Mouse (Mus musculus) adrenal gland, postnatal 14 days (tissue): ENCODE measurements around the gene Xpr1. TPM values are rescaled to one million over a fixed set of nuclear protein-coding genes. Genes with fewer than 3 reads are reported as not detected.

Experiments
- DNase-seq: peaks from one replicate; pipeline ENCODE4 v3.0.0; 2021; ENCODE audit warnings: mixed read lengths
- total RNA-seq: library from RNA; stranded (reverse); gene quantifications from 2 replicates; pipeline ENCODE4 v1.2.3, GENCODE M21; 2021

The Xpr1 gene
- total RNA-seq, 1 experiment from 2014 or later, result 40.9 TPM

DNA sequence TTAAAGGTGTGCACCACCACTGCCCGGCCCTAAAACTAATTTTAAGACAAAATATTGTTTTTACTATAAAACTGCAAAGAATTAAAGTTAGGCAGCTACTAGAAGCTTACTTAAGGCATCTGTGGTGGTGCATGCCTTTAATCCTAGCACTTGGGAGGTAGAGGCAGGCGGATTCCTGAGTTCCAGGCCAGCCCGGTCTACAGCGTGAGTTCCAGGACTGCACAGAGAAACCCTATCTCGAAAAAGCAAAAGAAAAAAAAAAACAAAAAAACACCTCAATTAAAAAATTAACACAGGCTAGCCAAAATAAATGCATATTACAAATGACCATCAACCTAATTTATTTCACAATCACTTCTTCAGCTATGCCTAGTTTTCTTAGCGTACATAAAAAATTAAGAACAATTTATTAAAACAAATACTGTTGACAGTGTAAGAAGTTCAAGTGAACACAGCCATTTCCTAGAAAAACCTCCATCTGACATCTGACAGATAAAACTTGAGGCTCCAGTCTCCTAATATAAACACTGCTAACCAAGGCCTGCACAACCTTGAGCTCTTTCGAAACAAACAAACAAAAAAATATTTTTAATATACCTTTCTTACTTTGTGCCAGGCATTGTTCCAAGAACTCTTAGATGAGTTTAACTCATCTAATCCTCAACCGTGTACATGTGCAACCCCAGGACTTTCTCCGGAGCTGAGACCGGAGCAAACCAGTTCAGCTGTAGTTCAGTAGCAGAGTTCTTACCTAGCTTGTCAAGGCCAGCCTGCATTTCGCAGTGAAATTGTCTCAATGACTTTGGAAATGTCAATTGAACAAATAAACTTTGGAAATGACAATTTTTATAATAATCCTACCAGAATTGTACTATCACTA, 9.3 kb downstream of the Xpr1 start:
- peak; percentile 16 for DNase-seq

DNA sequence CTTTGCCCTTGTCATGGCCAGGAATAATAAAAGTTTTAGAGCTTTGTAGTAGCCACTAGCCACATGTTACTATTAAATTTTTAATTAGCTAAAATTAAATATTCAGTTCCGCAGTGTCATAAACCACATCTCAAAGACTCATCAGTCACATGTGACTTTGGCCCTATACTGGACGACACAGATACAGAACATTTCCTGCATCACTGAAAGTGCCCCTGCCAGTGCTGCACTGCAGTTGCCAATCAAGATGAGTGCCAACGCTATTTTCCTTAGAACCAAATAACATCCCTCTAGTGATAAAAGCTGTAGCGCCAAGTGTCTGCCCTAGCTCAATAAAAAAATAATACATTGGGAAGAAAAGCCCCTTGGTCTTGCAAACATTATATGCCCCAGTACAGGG, 17.2 kb downstream of the Xpr1 start:
- DNase-seq, result no peak

DNA sequence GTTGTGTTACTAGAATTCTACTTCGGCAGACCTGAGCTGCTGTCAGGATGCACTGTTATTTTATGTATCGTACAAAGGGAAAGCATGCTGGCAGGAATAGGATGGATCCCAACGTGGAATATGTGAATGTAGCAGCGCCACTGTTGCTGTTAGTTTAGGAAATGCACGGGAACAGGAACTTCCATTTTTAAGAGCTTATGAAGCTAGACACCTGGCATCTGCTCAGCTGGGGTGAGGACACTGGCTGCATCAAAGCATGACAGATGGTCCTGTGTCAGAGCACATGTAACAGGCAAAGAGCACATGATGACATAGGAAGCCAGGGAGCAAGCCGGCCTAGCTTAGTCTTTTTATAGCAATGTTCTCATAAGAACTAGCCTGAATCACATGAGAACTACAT, 22.4 kb downstream of the Xpr1 start:
- no peak for DNase-seq

DNA sequence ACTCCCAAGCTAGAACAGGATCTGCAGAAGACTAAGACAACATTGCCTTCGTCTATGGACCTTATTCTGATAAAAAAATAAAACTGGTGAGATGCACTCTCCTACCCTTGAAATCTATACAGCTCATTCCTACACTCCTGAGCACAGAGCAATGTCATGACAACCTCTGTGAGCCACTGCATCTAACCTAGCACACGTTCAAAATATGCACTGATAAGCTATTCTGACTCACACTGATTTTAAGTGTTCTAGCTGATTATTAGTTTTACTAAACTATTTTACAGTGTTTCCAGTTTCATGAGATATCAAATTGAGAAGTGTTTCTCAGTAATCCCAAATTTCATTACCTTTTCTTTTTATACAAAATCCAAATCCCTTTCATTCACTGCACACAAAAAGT, 23.2 kb downstream of the Xpr1 start:
- DNase-seq, result no peak

DNA sequence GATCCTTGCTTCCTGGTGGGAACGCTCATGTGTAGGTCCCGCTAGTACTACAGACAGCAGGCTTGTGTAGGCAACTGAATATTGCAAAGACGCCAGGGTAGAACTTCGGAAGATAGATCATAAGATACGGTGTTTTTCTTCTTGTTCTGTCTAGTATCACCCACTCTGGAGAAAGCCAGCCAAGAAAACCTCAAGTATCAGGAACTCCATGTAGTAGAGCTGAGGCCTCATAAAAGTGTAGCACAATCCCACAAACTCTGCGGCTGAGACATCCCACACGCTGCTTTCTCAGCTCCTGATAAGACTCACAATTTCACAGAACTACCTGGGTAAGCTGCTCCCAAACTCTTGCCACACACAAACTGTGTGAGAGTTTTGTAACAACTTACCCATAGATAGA, 24.4 kb downstream of the Xpr1 start:
- DNase-seq, result no peak

DNA sequence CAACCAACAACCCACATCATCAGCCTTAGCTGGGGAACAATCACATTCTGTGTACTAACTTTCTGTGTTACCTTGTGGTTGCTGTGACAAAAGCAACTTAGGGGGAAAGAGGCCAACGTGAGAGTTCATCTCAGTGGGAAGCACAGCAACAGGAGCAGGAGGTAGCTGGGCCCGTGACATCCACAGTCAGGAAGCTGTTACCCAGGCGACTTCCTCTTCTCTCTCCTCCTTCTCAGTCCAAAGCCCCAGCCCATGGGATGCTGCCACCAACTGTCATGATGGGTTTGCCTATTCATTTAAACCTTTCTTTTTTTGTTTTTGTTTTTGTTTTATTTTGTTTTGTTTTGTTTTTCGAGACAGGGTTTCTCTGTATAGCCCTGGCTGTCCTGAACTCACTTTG, 25.7 kb downstream of the Xpr1 start:
- DNase-seq, result no peak

DNA sequence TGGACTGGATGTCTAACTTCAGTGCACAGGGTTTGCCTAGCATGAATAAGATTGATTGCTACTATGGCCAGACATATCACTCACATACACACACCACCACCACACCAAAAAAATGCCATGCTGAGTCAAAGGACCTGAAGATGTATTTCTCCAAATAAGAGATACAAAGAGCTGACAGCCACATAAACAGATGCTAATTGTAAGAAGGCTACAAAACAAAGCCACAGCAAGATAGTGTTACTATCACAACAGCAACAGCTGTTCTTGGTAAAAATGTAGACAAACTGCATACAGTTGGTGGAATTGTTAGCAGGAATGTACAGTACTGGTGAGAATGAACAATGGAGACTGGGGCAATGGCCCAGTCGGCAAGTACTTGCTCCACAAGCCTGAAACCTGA, 28.8 kb downstream of the Xpr1 start:
- no peak for DNase-seq

DNA sequence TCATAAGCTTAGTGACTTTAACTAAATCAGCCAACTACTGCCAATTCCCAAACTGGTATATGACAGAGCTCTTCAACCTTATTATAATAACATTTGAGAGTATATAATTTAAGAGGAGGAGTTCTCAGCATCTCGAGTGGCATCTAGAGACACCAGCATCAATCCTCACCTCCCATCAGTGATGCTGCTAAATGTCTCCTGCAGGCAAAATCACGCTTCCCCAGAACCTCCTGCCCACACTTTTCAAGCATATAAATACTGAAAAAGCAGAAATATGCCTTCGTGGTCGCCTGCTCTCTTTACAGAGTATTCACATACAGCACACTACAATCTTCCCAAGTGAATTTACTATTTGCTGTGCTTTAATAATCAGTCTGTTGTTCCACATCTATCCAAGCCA, 30.7 kb downstream of the Xpr1 start:
- no peak for DNase-seq

DNA sequence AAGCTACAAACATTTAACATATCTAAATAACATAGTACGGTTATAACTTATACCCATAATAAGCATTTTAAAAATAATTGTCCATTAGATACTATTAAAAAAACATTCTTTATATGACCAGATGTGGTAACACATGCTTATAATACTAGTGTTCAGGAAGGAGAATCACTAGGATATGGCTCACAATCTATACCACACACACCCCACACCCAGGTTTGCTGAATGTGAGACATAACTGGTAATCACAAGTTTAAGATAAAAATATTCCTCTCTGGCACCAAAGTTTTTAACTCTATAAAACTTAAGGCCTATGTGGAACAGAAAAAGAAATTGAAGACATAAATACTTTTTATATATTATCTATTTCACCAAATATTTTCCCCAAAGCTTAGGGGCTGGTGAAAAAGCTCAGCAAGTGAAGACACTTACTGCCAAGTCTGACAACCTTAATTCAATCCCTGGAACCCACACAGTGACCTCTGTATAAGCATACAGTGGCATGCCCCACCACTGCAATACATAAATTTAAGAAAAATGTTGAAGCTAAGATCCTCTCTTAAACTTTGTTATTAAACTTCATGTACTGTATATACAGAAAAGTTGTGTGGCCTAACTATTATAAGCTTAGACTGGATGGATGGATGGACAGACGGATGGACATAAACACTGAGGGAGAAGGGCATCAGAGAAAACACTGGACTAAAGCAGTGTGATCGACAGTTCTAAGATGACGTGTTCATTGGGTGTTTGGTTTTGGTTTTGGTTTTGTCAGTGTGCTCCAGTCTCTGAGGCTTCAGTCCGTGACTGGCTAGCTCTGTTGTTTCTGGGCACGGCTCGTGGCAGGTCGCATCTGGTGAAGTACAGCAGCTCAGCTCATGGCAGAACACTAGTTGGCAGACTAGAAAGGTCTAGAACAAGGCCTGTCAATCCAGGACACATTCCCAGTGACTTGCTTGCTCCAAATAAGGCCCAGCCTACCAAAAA, 33.6 kb downstream of the Xpr1 start:
- no peak for DNase-seq

DNA sequence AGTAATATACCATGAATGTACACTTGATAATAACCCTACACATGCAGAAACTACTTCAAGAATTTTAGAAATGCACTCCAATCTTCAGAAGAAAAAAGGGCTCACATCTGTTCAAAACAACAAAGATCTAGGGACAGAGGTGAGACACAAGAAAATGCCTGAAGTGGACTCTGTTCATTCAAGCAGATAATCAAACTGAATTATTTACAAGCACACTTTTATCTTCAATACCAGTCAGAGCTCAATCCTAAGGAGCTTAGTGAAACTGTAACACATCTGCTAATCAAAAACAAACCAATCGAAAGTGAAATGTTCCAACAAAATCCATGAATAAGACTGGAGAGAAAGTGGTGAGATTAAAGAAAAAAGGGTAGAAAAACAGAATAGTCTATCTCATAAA, 35.3 kb downstream of the Xpr1 start:
- no peak for DNase-seq

DNA sequence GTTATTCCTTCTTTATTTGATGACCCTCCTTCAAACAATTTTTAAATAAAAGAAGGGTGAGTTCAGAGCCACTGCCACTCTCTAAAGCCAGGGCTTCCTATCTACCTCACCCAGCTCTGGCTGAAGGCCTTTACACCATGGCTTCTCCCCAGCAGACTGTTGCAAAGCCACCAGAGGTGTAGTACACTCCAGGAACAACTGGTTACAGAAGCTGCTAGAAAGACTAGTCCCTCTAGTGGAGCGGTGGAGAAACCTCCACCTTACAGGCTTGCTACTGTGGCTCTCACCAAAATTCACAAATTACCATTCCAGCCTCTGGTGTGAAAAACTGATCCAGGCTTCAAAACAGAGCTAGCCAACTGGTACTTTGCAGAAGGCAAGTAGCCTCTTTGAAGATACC, 37.9 kb downstream of the Xpr1 start:
- no peak for DNase-seq

DNA sequence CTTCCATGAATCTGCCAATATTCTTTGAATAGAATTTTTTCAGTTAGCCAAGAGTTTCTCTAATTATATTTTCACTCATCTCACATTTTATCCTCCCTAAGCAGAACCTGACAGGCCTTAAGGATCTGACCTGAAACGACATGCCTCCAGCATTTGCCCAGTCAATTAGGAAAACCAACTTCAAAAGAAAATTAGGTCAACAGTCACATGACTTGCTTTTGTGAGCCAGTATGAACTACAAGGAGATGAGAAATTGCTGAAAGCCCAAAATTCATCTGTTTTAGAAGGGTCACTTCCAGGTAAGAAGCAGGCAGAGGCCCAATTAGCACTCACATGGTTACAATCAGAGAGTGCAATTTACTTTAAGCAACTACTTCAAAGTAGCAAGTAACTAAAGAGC, 44.4 kb downstream of the Xpr1 start:
- no peak for DNase-seq

DNA sequence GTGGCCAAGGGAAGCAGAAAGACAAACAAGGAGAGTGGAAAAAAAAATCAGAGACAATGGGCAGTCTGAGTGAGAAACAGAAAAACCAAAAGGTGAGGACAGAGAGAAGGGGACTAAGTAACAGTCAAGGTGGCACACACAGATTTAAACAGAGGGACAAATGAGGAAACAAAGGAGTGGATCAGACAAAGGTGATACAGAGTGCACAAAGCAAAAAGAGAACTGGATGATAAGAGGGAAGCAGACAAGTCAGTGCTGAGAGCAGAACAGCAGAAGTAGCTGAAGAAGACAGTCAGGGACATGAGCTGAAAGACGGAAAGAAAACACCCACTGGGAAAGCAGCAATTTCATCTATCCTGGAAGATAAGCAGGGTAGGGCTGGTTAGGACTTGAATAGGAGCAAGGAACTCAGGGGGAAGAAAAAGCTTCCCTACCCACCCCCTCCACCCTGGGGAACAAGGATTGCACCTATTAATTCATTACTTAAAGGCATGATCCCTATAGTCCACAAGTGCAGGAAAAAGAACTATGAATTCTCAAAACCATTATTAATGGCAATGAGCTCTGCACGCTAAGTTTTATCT, 47.0 kb downstream of the Xpr1 start:
- no peak for DNase-seq

DNA sequence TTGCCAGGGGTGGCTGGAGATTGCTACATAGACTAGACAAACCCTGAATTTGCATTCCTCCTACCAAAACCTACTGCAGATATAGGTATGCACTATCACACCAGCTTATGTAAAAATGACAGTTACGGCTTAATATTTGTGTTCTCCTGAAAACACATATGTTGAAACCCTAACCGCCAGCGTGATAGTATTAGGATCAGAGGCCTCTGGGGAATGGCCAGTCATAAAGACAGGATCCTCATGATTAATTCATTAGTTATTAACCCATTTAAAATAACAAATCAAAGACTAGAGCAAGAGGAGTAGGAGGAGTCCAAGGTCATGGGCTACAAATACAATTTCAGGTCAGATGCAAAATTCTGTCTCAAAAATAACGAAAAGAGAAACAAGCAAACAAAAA, 50.8 kb downstream of the Xpr1 start:
- no peak for DNase-seq

DNA sequence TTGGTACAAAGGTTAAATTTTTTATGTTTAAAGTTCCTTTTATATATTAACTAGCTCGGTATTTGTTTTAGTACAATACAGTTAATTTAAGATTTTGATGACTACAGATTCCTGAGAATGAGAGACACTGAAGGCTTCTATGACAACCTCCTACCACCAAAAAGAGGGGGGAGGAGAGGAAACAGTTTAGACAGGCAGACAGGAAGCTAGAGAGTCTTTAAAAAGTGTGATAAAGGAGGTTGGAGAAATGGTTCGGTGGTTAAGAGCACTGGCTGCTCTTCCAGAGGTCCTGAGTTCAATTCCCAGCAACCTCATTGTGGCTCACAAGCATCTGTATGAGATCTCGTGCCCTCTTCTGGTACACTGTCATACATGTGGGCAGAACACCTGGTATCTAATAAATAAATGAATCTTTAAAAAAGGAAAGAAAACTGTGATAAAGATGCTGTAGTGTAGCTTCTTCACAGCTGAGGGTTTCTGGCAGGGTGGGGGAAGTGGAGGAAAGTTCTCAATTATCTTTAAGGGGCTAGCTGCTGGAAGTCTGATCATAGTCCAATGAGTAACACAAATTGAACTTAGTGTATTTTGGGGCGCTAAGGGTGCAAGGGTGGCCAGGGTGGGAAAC, 55.6 kb downstream of the Xpr1 start:
- DNase-seq, result no peak

DNA sequence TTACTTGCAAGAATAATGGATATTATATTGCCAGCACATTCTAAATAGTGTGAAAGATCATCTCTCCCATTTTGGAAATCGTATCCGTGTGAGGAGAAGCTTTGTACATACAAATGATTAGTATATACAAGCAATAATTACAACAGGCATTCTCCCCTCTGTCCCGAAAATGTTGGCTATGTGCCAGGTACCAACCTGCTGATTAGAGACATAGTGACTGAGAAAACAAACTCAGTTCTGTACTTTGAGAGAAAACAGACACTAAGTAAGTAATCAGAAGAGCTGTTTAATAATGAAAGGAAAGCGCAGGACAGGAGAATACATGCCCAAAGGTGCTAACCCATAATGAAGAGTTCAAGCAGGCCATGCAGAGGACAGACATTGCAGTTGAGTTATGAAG, 64.1 kb downstream of the Xpr1 start:
- peak; percentile 15 for DNase-seq

DNA sequence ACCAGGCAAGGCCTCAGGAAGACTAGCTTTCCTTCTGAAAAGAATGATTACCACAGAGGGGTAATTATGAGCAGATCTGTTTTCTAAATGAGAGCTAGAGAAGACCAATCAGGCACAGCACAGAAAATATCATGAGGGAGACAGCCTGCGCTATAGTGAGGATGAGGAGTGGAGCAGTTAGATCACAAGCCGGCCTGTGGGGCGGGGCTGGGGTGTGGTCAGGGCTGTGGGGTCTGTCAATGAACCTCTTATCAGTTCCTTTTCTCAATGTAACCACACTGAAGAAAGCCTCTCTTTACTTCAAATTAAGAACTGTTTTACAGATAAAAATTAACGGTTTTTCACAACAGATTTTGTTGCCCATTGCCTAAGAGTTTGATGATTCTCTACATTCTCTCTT, 65.7 kb downstream of the Xpr1 start:
- DNase-seq, result no peak

DNA sequence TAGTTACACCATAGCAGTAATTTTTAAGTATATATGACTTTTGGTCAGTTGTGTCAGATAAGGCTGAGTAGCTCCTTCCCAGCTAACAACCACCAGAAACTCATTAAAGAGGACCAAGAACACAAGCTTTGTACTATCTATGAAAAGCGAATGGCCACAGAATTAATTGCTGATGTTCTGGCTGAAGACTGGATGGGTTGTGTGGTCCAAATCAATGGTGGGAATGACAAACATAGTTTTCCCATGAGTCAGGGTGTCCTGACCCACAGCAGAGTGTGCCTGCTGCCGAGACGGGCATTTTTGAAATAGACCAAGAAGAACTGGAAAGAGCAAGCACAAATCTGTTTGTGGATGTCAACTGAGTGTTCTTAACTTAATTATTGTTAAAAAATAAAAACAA, 68.7 kb downstream of the Xpr1 start:
- DNase-seq, result no peak

DNA sequence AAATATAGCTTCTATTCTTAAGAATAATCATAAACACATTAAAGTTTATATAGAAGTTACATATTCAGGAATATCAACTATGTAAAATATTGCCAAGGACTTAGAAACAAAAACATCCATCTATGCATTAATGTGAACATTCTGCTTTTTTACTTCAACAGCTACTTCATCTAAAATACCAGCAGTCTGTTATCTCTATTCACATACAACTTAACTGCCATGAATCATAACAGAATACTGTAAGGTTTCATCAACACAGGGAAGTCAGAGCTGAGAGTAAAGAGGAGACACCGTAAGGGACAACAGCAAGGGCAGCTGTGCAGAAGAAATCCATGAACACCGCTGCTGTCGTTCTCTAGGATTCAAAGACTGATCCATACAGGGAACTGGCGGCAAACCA, 69.9 kb downstream of the Xpr1 start:
- no peak for DNase-seq

DNA sequence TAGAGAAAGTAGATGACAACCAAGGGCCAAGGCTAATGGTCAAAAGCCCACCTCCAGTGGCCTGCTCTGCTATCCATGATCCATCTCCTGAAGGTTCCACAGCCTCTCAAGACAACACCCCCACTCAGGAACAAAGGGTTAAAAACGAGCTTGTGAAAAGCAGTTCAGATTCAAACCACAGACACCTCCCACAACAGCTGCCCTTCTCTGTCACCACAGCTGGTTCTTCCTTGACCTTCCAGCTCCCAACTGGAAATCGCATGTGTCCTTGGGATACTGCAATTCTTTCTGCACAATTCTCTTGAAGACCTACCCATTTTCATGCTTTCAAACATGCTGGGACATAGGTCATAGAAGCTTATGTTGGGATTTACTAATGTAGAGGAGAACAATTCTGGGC, 73.2 kb downstream of the Xpr1 start:
- no peak for DNase-seq

DNA sequence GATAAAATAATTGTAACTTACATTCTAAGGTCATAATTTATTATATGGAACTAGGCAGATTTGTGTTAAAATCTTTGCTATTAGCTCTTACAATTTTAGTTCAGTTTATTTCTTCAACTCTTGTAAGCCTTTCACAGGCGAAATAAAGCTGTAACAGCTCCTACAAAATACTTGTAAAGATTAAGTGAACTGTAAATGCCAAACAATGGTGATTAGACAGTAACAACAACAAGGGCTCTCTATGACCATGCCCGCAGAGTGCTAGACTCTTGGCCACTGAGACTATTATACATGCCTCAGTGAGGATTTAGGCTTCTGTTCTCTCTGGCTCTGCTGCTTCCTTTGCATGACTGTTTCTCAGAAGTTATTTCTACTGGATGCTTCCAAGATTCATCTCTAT, 77.6 kb downstream of the Xpr1 start:
- DNase-seq, result no peak

DNA sequence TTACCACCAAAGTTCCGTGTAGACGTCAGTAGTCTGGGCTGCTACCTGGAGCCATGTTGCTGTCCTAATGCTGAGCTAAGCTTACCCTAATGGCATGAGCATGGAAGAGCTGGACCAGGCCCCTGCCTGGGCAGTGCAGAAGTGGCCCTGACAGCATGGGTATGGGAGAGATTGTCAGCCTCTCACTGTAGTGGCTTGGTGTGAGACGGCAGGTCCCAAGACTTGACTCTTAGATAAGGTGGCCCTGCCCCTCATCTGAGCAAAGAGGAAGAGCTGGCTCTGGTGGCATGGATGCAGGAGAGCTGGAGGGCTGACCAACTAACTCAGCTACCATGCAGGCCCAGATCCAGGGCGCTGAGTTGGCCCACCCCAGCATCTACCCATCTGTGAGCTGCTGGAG, 79.9 kb downstream of the Xpr1 start:
- DNase-seq, result no peak

DNA sequence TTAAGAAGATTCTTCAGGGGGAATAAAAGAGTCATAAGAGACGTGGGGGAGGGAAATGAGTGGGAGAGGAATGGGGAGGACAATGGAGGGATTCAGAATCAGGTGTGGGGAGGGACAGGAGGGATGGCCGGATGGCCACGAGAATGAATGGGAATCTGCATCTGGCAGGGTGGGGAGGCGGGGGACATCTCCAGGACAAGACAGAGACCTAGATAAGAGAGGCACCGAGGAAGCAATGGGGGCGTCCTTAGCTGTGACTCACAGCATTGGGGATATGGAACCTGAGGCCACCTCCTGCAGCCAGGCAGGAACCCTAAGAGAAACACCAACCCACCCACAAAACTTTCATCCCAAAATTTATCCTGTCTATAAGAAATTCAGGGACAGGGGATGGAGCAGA, 81.3 kb downstream of the Xpr1 start:
- DNase-seq, result no peak
